Mouse (Mus musculus): Measurements from ENCODE around the gene Midn.
A peak's percentile ranks its signal among the peaks of the same experiment; 100 is the strongest.

Gene Midn

DNA sequence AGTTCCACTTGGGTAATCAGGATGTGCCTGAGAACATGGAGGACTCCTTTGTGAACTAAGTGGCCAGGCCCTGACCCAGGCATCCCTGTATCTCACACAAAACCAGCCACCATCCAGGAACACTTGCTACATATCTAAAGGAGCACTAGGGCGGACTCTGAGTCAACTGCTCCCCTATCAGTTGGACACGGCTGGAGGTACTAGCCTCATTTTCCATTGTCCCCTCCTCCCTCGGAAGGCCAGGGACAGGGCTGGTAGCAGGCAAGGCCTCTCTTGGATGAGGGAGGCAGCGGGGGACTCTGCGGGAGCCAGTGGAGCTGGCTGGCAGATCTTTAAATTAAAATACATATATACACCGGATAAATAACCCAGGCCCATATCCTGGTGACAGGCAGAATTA is 45.9 kb downstream of the Midn start:
- no peak for DNase-seq (ENCODE audit: low read depth)

- no peak for DNase-seq (ENCODE audit: low read depth)
Observed at GRCm38 (mm10) chr10:80194441-80194840, 46.4 kb downstream of the Midn start.

GRCm38 (mm10) chr10:80196167-80196566 is 48.1 kb downstream of the Midn start:
- DNase-seq (ENCODE audit: low read depth), result no peak

DNA sequence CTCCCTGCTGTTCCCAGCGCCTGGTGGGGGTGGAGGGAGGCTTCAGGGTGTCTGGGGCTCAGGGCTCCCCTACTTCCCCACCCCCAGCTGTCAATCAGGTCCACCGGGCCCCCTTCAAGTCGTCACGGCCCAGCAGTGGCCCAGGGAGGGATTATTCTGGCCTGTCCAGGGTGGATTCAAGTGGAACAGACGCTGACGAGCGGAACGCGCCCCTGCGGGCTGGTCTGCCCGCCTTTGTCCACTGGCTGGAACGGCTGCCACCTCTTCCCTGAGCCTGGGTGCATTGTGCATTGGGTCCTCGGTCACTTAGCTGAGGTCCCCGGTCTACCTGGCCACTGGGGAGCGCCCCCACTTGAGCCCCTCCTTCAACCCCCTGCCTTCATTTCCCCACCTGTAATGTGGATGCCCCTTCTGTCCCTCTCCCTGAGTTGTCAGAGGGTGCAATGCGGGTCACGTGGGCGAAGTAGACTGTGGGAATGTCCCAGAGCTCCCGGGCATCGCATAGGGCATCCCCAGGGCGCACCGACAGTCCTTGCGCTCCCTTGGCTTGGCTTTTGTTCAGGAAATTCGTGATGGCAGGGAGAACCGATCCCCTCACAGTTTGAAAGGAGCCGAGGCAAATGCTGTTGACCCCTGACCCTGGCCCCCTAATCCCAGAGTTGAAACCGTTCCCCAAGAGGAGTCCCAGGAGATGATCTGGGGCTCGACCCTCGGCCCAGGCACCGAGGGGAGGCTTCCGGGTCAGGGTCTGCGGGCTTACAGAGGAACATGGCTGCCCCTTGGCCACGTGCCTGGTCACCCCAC is 48.9 kb downstream of the Midn start:
- no peak for DNase-seq (ENCODE audit: low read depth)

GRCm38 (mm10) chr10:80199440-80200008 is 51.5 kb downstream of the Midn start:
- DNase-seq (ENCODE audit: low read depth), result peak; percentile 89

DNA sequence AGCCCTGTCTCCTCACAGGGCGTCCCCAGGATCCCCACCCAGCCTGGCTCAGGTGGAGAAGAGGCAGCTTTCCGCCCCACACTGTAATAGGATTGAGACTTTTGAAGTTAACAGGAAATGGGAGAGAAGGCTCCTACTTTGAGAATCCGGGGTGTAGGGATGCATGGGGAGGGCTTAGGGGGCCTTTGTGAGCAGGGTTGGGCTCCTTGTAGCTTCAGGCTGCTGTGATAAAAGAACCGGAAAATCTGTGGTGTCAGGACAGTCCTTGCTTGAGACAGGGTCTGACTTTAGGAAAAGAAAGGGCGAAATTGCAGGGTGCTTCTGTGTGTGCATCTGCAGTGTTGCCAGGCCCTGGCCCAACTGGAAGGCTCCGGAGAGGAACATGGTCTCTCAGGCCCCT is 52.4 kb downstream of the Midn start:
- no peak for DNase-seq (ENCODE audit: low read depth)

GRCm38 (mm10) chr10:80204055-80204454 is 56.0 kb downstream of the Midn start:
- DNase-seq (ENCODE audit: low read depth), result no peak

- DNase-seq (ENCODE audit: low read depth), result no peak
Observed at GRCm38 (mm10) chr10:80207201-80207600, 59.1 kb downstream of the Midn start.

DNA sequence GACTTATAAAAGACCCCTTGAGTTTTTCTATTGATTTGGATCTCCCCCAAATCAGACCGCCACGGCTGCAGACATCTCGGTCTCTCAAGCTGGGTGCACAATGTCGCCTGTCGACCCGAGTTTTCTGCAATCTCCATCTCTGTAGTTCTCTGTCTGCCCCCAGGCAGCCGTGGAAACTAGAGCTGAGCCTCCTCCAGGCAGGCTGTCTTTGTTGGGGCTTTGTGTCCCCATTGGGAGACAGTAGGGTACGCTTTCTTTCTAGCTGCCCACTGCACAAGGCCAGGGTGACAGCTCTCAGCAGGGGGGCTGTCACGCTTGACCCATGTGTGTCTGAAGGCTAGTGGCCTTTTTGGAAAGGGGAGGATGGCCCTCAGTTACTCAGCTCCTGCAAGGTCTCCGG is 59.6 kb downstream of the Midn start:
- no peak for DNase-seq (ENCODE audit: low read depth)
